Mouse (Mus musculus) MEL (cell line): Measurements from ENCODE around the gene A3galt2. TPM values are rescaled to one million over a fixed set of nuclear protein-coding genes. Genes with fewer than 3 reads are reported as not detected.
A peak's percentile ranks its signal among the peaks of the same experiment; 100 is the strongest.

ENCODE experiments used
- DNase-seq: peaks from one replicate; pipeline ENCODE4 v3.0.0; 2011; ENCODE audit warnings: low read depth, low spot score
- H3K27ac ChIP-seq: 2 replicates; pipeline ENCODE4 v1.5.1; 2012; ENCODE audit warnings: low read depth, mild to moderate bottlenecking, control low read depth, low read length, moderate library complexity; ENCODE audit not compliant: control insufficient read depth
- H3K27me3 ChIP-seq, 2 experiments: fragments of 150-350 bp in 1 of 2; sonication (generic) in 1 of 2; 2 replicates each; pipeline ENCODE4 v1.6.1; 2012; ENCODE audit warnings: low read length in 2 of 2, mild to moderate bottlenecking in 2 of 2, improper control_type of control experiment in 1 of 2, moderate library complexity in 1 of 2; ENCODE audit not compliant: insufficient read depth in 2 of 2, control insufficient read depth in 1 of 2
- H3K36me3 ChIP-seq, 2 experiments: 2 replicates each; pipeline ENCODE4 v1.6.1; 2012 to 2014; ENCODE audit warnings: low read length in 2 of 2, improper control_type of control experiment in 1 of 2, inconsistent platforms in 1 of 2, mild to moderate bottlenecking in 1 of 2; ENCODE audit not compliant: insufficient read depth in 2 of 2, control insufficient read depth in 1 of 2
- H3K4me1 ChIP-seq, 2 experiments: fragments of 150-350 bp in 1 of 2; sonication (generic) in 1 of 2; 2 replicates each; pipeline ENCODE4 v1.6.1; 2012; ENCODE audit warnings: low read length in 2 of 2, improper control_type of control experiment in 1 of 2, mild to moderate bottlenecking in 1 of 2; ENCODE audit not compliant: insufficient read depth in 2 of 2, control insufficient read depth in 1 of 2
- H3K4me3 ChIP-seq, 2 experiments: fragments of 150-350 bp in 1 of 2; sonication (generic) in 1 of 2; 2 replicates each; pipeline ENCODE4 v1.5.1; 2012; ENCODE audit warnings: low read depth in 2 of 2, low read length in 2 of 2, mild to moderate bottlenecking in 2 of 2, moderate library complexity in 2 of 2, control low read depth in 1 of 2, improper control_type of control experiment in 1 of 2; ENCODE audit not compliant: control insufficient read depth in 1 of 2, insufficient read depth in 1 of 2
- H3K79me2 ChIP-seq: 2 replicates; pipeline ENCODE4 v1.6.1; 2012; ENCODE audit warnings: mild to moderate bottlenecking, low read length, moderate library complexity; ENCODE audit not compliant: control insufficient read depth, poor library complexity, insufficient read depth
- H3K9ac ChIP-seq: 2 replicates; pipeline ENCODE4 v1.6.1; 2012; ENCODE audit warnings: low read depth, mild to moderate bottlenecking, control low read depth, low read length, moderate library complexity; ENCODE audit not compliant: control insufficient read depth, poor library complexity, severe bottlenecking
- H3K9me3 ChIP-seq: fragments of 150-350 bp; sonication (generic); replicated peaks from 2 replicates; pipeline ENCODE4 v1.6.1; 2012; ENCODE audit warnings: mild to moderate bottlenecking, low read length, improper control_type of control experiment, moderate library complexity; ENCODE audit not compliant: insufficient read depth
- BHLHE40 ChIP-seq: IDR thresholded peaks from 2 replicates; pipeline ENCODE4 v1.6.1; 2012; ENCODE audit warnings: low read depth, mild to moderate bottlenecking, inconsistent platforms, low read length, improper control_type of control experiment, borderline replicate concordance
- CHD1 ChIP-seq: IDR thresholded peaks from 2 replicates; pipeline ENCODE4 v1.6.1; 2012; ENCODE audit warnings: low read depth, mild to moderate bottlenecking, inconsistent platforms, low read length, improper control_type of control experiment
- CHD2 ChIP-seq: IDR thresholded peaks from 2 replicates; pipeline ENCODE4 v1.6.1; 2011; ENCODE audit warnings: low read length, improper control_type of control experiment
- CTCF ChIP-seq, 3 experiments: IDR thresholded peaks in 2 of 3; conservative IDR thresholded peaks in 1 of 3; 2 replicates each; pipeline ENCODE4 v1.5.1; 2011 to 2012; ENCODE audit warnings: low read length in 3 of 3, low read depth in 2 of 3, mild to moderate bottlenecking in 2 of 3, improper control_type of control experiment in 1 of 3, inconsistent platforms in 1 of 3, mixed read lengths in 1 of 3, moderate library complexity in 1 of 3; ENCODE audit not compliant: control insufficient read depth in 1 of 3, insufficient read depth in 1 of 3, poor library complexity in 1 of 3, severe bottlenecking in 1 of 3
- E2F4 ChIP-seq: IDR thresholded peaks from 2 replicates; pipeline ENCODE4 v1.6.1; 2011; ENCODE audit warnings: low read depth, low read length, improper control_type of control experiment, borderline replicate concordance
- EP300 ChIP-seq, 2 experiments: IDR thresholded peaks; 2 replicates each; pipeline ENCODE4 v1.6.1; 2011; ENCODE audit warnings: improper control_type of control experiment in 2 of 2, low read length in 2 of 2, low read depth in 1 of 2, mild to moderate bottlenecking in 1 of 2
- HCFC1 ChIP-seq: IDR thresholded peaks from 2 replicates; pipeline ENCODE4 v1.6.1; 2012; ENCODE audit warnings: low read depth, mild to moderate bottlenecking, inconsistent platforms, low read length, improper control_type of control experiment, moderate library complexity
- MAZ ChIP-seq: IDR thresholded peaks from 2 replicates; pipeline ENCODE4 v1.6.1; 2012; ENCODE audit warnings: low read depth, mild to moderate bottlenecking, inconsistent platforms, low read length, improper control_type of control experiment
- MXI1 ChIP-seq: IDR thresholded peaks from 2 replicates; pipeline ENCODE4 v1.6.1; 2011; ENCODE audit warnings: mild to moderate bottlenecking, low read depth, low read length, improper control_type of control experiment
- MYB ChIP-seq: IDR thresholded peaks from 2 replicates; pipeline ENCODE4 v1.6.1; 2011; ENCODE audit warnings: mild to moderate bottlenecking, low read depth, low read length, improper control_type of control experiment
- MYC ChIP-seq: IDR thresholded peaks from 2 replicates; pipeline ENCODE4 v1.6.1; 2011; ENCODE audit warnings: low read depth, mild to moderate bottlenecking, low read length, improper control_type of control experiment, moderate library complexity
- NRF1 ChIP-seq: IDR thresholded peaks from 2 replicates; pipeline ENCODE4 v1.6.1; 2014; ENCODE audit warnings: low read depth, mild to moderate bottlenecking, inconsistent platforms, low read length, improper control_type of control experiment, moderate library complexity; ENCODE audit not compliant: poor library complexity, insufficient read depth, severe bottlenecking
- POLR2A ChIP-seq, 2 experiments: IDR thresholded peaks; 2 replicates each; pipeline ENCODE4 v1.6.1; 2011 to 2012; ENCODE audit warnings: low read length in 2 of 2, mild to moderate bottlenecking in 2 of 2, control low read depth in 1 of 2, improper control_type of control experiment in 1 of 2, low read depth in 1 of 2, moderate library complexity in 1 of 2; ENCODE audit not compliant: control insufficient read depth in 1 of 2, insufficient read depth in 1 of 2, poor library complexity in 1 of 2
- RAD21 ChIP-seq: IDR thresholded peaks from 2 replicates; pipeline ENCODE4 v1.6.1; 2011; ENCODE audit warnings: mild to moderate bottlenecking, low read depth, low read length, improper control_type of control experiment
- RCOR1 ChIP-seq: IDR thresholded peaks from 2 replicates; pipeline ENCODE4 v1.6.1; 2012; ENCODE audit warnings: low read depth, mild to moderate bottlenecking, inconsistent platforms, low read length, improper control_type of control experiment
- TBP ChIP-seq: IDR thresholded peaks from 2 replicates; pipeline ENCODE4 v1.8.0; 2011; ENCODE audit warnings: low read depth, low read length, improper control_type of control experiment
- TCF12 ChIP-seq: IDR thresholded peaks from 2 replicates; pipeline ENCODE4 v1.6.1; 2014; ENCODE audit warnings: low read depth, mild to moderate bottlenecking, inconsistent platforms, low read length, improper control_type of control experiment, moderate library complexity
- USF1 ChIP-seq: IDR thresholded peaks from 2 replicates; pipeline ENCODE4 v1.6.1; 2014; ENCODE audit warnings: low read depth, mild to moderate bottlenecking, inconsistent platforms, low read length, improper control_type of control experiment, moderate library complexity
- USF2 ChIP-seq, 2 experiments: IDR thresholded peaks; 2 replicates each; pipeline ENCODE4 v1.6.1; 2011 to 2012; ENCODE audit warnings: improper control_type of control experiment in 2 of 2, low read length in 2 of 2, borderline replicate concordance in 1 of 2, inconsistent platforms in 1 of 2, low read depth in 1 of 2, mild to moderate bottlenecking in 1 of 2; ENCODE audit not compliant: insufficient read depth in 1 of 2
- ZC3H11A ChIP-seq: IDR thresholded peaks from 2 replicates; pipeline ENCODE4 v1.6.1; 2012; ENCODE audit warnings: low read depth, mild to moderate bottlenecking, inconsistent platforms, low read length, improper control_type of control experiment
- ZKSCAN1 ChIP-seq: IDR thresholded peaks from 2 replicates; pipeline ENCODE4 v1.6.1; 2012; ENCODE audit warnings: low read depth, mild to moderate bottlenecking, inconsistent platforms, low read length, improper control_type of control experiment, moderate library complexity
- ZNF384 ChIP-seq: IDR thresholded peaks from 2 replicates; pipeline ENCODE4 v1.6.1; 2012; ENCODE audit warnings: low read depth, mild to moderate bottlenecking, inconsistent platforms, low read length, improper control_type of control experiment
- polyA plus RNA-seq, 2 experiments: library from polyadenylated mRNA; stranded (reverse) in 1 of 2; unstranded in 1 of 2; fragments of >175 nt in 1 of 2; fragments of >200 nt in 1 of 2; gene quantifications; 2 replicates each; pipeline versions ENCODE4 v1.2.1 to v1.2.4; 2012; ENCODE audit warnings: low replicate concordance in 2 of 2, low read depth in 1 of 2; ENCODE audit not compliant: insufficient read length in 2 of 2, insufficient read depth in 1 of 2, missing spikeins in 1 of 2
- total RNA-seq: library from RNA; depleted of rRNA; stranded (reverse); fragments of 300-350 nt; gene quantifications from 2 replicates; pipeline ENCODE4 v1.2.3, GENCODE M21; 2012

Gene A3galt2
- total and polyA plus RNA-seq, 3 experiments: 0.06 TPM; not detected in 2

GRCm38 (mm10) chr4:128804426-128805149 lies 49.4 kb downstream of the A3galt2 start:
- Histone ChIP-seq H3K79me2 (peaks cover 15% of the 10 kb centered on the region), H3K27ac (peak overlapping the region; percentile 39; the same call in 1 of the 2 replicates), H3K27me3 (no peaks in the 10 kb centered on the region), H3K9me3 (no peaks in the 10 kb centered on the region), H3K36me3 (peaks cover 0 to 19% of the 10 kb centered on the region in 2 experiments; a peak in 2 of 4 replicates), H3K4me1 (peaks cover 8 to 30% of the 10 kb centered on the region in 2 experiments), H3K4me3 (peak overlapping the region; percentile 78 to 85), H3K9ac (peak overlapping the region; percentile 90)
- DNase-seq: peak; percentile 62
- TF ChIP-seq TCF12: no peak
- TF ChIP-seq NRF1: no peak
- TF ChIP-seq ZKSCAN1: no peak
- 0 out of 2 replicates have a peak, but pooled peaks have one; percentile 15 for TF ChIP-seq TBP
- TF ChIP-seq RCOR1: 0 out of 2 replicates have a peak, but pooled peaks have one; percentile 9
- TF ChIP-seq E2F4: no peak
- no peak for TF ChIP-seq ZNF384
- TF ChIP-seq CTCF (IDR thresholded peaks at IDR 0.05 in 2 of 3, conservative IDR thresholded peaks at IDR 0.05 in 1 of 3; ENCODE audit: control insufficient read depth in 1 of 3, insufficient read depth in 1 of 3, low read depth in 2 of 3, low read length in 3 of 3, poor library complexity in 1 of 3, severe bottlenecking in 1 of 3): no peak
- TF ChIP-seq ZC3H11A: no peak
- no peak for TF ChIP-seq RAD21

- DNase-seq: peak; percentile 64
- Histone ChIP-seq H3K79me2 (peaks cover 15% of the 10 kb centered on the region), H3K4me1 (peaks cover 8 to 30% of the 10 kb centered on the region in 2 experiments), H3K36me3 (peaks cover 0 to 19% of the 10 kb centered on the region in 2 experiments; a peak in 2 of 4 replicates), H3K9me3 (no peaks in the 10 kb centered on the region), H3K27me3 (no peaks in the 10 kb centered on the region), H3K27ac (peak overlapping the region; percentile 39), H3K9ac (peak overlapping the region; percentile 90), H3K4me3 (peak overlapping the region; percentile 78 to 85)
- TF ChIP-seq EP300 (IDR thresholded peaks at IDR 0.05; ENCODE audit: low read depth in 1 of 2, low read length in 2 of 2): peak in 1 of 2 experiments; percentile 46; a peak in 1 of 4 replicates
- TF ChIP-seq CHD1: peak; percentile 33; the same call in 1 of the 2 replicates
- no peak for TF ChIP-seq USF1
- 0 out of 4 replicates have a peak, but pooled peaks of 1 of the 2 experiments have one; percentile 33 for TF ChIP-seq POLR2A (IDR thresholded peaks at IDR 0.05; ENCODE audit: control insufficient read depth in 1 of 2, insufficient read depth in 1 of 2, low read depth in 1 of 2, low read length in 2 of 2, poor library complexity in 1 of 2)
- TF ChIP-seq TBP: no peak
- no peak for TF ChIP-seq MYC
- TF ChIP-seq BHLHE40: no peak
- TF ChIP-seq RAD21: no peak
- 0 out of 2 replicates have a peak, but pooled peaks have one; percentile 26 for TF ChIP-seq MAZ
- TF ChIP-seq CHD2: no peak
- no peak for TF ChIP-seq USF2 (IDR thresholded peaks at IDR 0.05; ENCODE audit: borderline replicate concordance in 1 of 2, insufficient read depth in 1 of 2, low read depth in 1 of 2, low read length in 2 of 2)
- TF ChIP-seq ZNF384: peak; percentile 60
- TF ChIP-seq ZKSCAN1: no peak
- TF ChIP-seq ZC3H11A: no peak
- no peak for TF ChIP-seq MYB
- TF ChIP-seq MXI1: no peak
- TF ChIP-seq HCFC1: no peak
Measured at GRCm38 (mm10) chr4:128805150-128806042, 50.2 kb downstream of the A3galt2 start.
